Mouse (Mus musculus): ENCODE data around the gene Wfikkn1.

The Wfikkn1 gene

DNA sequence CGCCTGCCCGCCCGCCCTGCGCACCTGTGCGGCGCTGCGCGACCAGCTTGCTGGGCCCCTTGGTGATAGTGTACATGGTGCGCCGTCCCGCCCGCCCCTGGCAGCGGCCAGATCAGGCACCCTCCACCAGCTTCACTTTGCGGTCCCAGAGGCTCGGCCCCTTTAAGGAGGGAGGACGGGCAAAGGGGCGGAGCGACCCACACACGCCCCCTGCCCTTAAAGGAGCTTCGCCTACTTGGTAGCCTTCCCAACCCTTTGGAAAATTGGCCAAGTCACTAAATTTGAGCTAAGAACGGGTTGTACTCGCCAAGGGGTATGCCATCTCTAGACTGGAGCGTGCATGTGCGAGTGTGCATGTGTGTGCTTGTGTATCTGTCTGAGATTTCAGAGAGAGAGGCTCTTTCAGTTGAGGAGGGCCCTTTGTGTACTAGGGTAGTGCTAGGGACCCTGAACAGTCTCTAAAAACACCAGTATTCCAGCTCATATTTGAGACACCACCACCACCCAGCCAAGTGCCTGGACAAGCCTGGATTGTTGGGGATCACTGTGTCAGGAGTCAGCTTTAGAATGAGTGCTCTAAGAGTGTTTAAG lies 12.0 kb downstream of the Wfikkn1 start, which contains the start of gene Mcrip2:
Mcrip2 (minus strand) TSS at position 164 of the 591 bp plus-strand sequence.
- peak; percentile 98 for DNase-seq (ENCODE audit: low spot score)

DNA sequence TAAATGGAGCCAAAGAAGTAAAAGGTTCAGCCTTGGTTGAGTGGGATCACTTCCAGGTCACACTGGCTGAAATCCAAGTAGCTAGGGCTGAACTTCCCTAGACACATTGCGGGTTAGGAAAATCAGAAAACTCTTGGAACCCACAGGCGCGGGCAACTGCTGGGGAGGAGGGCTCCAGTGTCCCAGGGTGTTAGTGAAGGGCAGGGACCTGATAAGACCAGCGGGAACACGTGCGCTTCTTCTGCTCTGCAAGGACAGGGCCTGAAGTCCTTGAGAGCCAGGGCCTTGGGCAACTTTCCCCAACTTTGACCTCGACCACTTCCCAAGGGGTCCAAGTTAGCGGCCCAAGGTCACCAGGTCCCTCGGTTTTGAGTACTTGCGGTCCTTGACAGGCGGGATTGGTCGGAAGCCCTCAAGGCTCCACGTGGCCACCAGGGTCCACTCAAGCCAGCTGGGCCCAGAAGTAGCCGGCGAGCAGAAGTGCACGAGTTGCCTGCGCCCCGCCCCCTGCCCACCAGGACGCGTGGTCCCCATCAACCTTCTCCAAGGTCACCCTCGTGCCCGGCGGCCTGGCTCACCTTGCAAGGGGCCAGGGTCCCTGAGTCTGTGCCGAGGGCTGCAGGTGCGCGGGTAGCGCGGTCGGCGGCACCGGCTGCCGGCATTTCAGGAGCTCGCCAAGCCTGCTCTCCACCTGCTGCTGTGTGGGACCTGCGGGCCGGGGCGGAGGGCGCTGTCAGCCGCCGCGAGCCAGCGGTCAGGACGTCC lies 12.6 kb downstream of the Wfikkn1 start:
- peak; percentile 95 for DNase-seq (ENCODE audit: low spot score)

DNA sequence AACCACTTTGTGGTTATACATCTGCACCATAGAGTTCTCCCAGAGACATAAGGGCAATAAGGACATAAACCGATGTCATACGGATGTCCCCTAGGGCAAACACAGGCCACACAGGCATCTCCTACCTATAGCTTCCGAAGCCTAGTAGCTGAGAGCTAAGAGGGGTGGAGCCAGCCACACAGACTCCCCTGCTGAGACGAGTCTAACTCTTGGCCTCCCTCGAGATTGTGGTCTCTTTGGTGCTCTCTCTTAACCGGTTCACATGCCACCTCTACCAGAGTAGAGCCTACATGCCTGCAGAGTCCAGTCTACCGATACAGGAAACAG lies 13.2 kb downstream of the Wfikkn1 start:
- DNase-seq (ENCODE audit: low spot score) = no peak

DNA sequence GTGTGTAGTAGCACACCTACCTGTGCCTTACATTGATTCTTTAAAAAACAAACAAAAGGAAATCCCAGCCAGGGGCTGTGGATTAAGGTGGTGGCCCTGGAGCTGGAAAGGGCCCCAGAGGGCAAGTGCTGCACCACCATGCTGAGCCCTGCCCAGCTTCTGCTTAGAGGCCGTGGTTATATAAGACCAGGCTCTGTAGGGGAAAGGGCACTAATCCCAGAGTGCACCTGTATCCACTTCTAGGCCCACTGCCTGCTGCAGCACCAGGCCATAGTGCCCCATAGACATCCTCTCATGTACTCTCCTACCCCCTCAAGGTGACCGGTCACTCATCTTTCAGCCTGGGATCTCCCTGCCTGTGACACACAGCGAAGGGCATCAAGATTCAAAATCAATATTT lies 14.5 kb downstream of the Wfikkn1 start:
- DNase-seq (ENCODE audit: low spot score) = peak; percentile 48

DNA sequence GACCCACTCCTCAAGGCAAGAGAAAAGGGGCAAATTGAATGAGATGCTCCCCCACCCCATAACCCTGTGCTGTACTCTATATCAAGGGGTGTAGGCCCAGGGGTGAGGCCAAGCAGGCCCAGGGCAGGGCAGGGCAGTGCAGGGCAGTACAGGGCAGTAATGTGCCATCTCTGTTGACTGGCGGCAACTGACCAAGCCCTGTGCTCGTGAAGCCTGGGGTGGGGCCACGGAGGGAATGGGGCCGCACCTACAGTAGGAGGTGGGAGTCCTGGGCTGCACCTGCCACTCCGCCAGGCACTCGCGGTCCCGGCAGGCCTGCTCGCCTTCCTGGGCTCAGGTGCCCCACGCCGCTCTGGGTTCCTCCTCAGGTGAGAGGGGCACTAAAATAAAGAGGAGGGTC lies 15.4 kb downstream of the Wfikkn1 start:
- DNase-seq (ENCODE audit: low spot score) = no peak

DNA sequence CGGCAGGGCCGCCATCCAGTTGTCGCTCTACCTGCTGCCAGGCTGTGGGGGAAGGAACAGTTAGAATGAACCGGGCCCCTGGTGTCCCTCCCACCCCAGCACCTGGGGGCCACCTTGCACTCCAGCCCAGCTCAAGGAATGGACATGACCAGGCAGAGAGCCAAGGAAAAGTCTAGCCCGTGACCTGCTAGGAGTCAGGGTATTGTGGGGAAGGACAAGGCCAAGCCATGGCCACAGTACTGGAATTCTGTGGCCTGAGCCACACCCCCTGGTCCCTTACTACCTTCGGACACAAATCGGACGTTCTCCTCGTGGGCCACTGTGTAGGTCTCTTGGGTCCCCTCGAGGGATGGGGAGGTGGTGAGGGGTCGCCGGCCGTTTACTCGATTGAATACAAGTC lies 16.3 kb downstream of the Wfikkn1 start:
- DNase-seq (ENCODE audit: low spot score) = no peak

DNA sequence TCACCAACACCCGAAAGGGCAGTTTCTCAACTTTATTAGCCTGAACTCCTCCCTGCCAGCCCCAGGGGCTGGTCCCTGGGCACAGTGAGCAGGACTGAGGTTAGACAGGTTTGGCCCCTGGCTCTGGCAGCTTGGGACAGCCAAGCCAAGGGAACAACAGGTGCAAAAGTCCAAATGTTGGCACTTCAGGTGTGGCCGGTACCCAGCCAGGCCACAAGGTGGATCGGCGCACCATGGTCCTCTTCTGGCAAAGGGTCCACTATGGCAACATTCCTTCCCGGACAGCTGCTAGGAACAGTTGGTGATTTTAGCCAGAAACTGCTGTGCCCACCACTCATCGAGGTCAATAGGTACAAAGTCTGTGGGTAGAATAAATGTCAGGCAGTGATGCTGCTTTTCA lies 17.0 kb downstream of the Wfikkn1 start:
- DNase-seq (ENCODE audit: low spot score) = no peak

DNA sequence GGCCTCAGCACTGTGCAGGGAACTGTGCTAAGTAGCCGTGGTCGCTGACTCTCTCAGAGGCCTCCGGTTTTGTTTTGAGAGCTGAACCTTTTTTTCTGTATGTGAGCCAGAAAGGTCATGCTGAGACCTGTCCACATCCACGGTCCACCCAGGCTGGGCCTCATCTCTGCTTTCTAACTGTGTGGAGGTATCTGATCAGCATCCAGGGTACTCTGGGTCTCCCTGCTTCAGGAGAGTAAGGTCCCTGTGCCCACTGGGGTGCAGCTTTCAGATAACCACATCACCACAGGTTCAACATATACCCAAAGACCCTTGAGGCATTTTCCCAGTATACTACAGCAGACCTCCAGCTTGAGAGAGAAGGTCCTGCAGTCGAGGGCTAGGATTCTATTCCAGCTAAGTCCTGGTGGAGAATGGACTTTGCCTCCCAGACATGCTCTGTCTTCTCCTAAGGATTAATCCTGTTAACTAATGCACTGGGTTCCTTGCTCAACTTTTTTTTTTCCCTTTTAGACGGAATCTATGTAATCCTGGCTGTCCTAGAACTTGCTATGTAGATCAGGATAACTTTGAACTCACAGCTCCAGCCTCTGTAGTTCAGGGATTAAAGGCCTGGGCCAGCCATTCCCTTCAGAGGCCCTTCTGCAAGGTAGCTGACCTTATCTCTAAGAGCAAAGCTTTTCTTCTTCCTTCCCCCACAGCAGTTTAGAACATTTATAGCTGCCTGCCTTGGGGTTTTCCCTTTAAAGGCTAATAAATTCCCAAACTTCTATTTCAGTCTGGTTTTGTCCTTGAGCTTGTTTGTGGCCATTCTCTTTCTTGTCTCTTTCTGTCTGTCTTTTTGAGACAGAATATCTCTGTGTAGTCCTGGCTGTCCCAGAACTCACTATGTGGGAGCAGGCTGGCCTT lies 18.7 kb downstream of the Wfikkn1 start:
- no peak for DNase-seq (ENCODE audit: low spot score)

DNA sequence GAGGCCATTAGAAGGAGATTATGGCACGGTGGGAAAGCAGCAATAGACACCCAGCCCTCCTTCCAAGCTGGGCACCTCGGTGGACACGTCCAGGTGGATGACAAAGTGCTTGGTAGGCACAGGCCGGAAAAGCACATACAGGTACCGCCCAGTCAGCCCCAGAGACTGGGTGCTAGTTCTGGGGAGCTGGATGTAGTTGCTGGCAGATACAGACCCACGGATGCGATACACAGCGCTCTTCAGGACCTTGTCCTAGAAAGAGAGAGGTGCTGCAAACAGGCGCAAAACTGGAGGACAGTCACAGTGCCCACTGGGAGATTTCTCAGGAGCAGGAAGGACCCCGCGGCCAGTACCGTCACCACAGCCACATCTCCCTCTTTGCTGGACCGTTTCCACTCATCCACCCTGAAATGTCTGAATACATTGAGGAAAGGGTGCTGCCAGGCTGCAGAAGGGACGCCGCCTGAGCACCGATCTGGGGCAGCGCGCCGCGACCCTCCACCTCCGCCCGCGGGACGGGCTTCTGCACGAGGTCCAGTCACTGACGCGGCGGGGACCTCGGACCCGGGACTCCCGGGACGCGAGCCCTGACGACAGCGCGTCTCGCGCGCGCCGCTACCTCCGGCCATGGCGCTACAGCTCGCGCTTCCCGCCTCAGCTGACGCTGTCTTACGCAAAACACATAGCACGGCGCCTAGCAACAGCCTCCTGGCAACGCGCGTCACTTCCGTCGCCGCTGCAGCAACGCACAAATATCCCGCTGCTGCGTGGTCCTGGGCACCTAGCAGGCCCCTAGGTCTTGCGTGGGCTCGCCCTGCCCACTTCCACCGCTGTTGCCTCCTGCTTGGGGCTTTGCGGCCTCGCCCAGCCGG lies 19.6 kb downstream of the Wfikkn1 start, which contains the start of gene Wdr90:
Wdr90 (minus strand) TSS at position 670 of the 872 bp plus-strand sequence.
- peak; percentile 87 for DNase-seq (ENCODE audit: low spot score)

DNA sequence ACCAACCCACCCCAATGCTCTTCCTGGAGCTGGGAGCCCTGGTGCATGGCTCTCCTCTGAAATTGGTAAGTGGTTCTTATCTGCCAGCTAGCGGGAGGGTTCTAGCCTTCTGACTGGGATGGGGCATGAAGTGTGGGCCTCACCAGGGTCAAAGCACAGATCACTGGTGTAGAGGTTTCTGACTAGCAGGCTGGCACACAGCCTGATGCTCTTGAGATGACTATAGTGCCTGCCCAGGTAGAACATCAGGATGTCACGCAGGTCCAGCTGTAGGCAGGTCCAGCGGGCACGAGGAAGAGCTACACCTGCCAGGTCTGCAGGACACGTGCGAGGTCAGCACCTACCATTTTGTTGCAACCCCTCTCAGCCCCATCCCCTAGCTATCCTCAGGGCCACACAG lies 20.4 kb downstream of the Wfikkn1 start:
- DNase-seq (ENCODE audit: low spot score) = no peak

DNA sequence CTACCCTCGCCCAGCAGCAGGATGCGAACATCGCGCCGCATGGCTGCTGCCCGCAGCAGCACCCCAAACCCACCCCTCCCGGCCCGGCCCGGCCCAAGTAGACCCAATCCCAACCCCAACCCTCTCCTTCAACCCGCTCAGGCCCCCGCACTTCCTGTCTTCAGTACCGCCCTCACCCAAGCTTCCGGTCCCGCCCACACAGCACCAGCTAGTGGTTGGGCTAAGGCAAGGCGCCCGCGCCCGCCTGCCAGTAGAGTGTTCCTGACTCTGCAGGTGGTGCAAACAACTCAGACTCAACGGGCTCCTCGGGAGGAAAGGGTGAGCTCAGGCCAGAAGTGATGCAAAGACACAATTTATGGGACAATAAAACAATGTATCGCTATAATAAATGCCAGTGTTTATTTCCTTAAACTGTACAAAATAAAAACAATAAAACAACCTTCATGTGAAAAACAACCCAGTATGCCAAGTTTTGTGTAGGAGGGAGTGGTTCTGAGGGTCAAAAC lies 36.2 kb downstream of the Wfikkn1 start, which contains the start of gene Rhot2:
Rhot2 (minus strand) TSS at position 456 of the 506 bp plus-strand sequence.
- peak; percentile 98 for DNase-seq (ENCODE audit: low spot score)

DNA sequence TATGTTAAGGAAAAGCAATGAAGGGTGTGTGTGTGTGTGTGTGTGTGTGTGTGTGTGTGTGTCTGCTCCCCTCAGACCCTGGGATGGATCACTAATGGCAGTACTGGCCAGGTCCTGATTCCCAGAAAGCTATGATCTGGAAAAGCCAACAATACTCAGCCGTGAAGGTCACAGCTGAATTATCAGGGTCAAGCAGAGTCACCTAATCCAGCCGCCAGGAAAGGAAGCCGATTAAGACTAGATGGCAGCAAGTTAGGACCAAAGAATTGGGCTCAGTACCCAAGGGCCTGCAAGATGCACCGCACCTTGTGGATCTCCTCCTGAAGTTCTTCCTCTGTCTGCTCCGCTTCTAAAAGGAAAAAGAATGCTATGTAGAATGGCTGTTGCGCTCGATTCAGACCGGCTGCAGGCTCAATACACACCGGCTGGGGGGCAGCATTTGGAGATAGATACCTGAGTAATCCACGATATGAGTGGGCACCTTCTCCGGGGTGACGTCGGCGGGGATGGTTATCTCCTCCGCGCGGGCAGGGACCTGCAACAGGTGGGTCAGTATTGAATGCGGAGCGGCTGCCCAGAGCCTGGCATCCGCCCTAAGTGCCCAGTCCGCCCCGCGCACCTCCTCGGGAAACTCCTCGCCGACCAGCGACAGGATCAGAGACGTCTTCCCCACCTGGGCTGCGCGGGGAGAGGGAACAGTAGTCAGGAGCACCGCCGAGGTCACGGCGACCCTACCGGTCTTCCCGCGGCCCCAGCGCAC lies 36.8 kb downstream of the Wfikkn1 start:
- DNase-seq (ENCODE audit: low spot score) = no peak

DNA sequence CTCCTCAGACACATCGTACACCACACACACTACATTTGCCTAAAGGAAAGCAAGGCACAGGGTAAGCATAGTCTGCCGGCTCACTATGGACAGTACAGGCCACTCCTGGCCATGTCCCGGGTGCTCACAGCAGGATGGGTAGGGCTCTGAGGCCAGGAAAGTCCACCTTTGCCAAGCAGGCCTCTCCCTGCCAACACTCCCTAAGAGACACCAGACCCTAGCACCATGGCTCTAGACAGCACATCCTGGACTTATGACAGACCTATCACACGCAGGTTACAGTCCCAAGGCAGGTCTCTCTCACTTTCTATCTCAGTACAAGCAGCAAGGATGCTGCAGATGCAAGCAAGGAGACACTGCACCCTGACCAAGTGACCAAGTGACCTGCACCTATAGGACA lies 37.5 kb downstream of the Wfikkn1 start:
- DNase-seq (ENCODE audit: low spot score) = no peak

DNA sequence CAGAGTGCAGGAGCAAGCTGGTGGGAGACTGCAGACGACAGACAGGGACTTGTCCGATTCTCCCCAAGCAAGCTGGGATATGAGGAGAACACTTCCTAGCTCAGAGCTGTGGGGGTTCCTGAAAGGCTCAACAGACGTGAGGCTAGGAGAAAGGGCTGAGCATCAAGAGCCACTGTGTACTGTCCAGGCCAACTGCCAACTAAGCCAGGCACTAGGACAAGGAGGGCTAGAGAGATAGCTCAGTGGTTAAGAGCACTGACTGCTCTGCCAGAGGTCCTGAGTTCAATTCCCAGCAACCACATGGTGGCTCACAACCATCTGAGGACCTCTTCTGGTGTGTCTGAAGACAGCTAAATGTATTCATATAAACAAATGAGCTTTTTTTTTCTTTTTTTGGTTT lies 38.1 kb downstream of the Wfikkn1 start:
- peak; percentile 63 for DNase-seq (ENCODE audit: low spot score)

DNA sequence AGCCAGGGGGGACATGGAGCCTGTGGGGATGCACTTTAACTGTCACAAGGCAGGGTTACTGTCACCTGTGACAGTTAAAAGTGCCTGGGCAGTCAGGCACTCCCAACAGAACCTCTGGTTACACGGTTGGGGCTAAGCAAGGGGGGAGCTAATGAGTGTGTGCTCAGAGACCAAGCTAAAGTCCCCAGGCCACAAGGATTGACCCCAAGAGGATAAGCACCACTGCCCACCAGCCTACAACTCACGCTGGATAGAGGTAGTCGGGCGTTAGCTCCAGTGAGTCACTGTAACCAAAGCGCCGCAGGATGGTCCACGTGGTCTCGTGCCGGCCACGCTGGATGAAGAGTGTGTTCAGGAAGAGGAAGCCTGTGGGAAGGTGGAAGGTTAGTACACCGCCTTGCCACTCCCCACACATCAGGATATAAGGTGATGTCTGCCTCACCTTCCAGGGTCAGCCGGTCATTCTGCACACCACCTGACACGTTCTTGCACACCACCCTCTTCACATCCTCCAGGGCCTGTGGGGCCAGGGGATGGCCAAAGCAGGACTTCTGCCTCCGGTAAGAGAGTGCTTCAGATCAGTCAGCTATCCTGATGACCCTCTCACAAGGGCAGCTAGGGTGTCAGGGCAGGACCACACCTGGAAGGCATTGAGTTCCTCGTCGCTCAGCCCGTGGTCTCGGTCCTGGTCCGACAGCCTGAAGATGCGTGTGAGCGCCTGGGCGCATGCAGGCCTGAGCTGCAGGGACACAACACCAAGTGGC lies 39.4 kb downstream of the Wfikkn1 start, which contains the start of gene Gm20683:
Gm20683 (minus strand) TSS at position 647 of the 764 bp plus-strand sequence.
- no peak for DNase-seq (ENCODE audit: low spot score)

DNA sequence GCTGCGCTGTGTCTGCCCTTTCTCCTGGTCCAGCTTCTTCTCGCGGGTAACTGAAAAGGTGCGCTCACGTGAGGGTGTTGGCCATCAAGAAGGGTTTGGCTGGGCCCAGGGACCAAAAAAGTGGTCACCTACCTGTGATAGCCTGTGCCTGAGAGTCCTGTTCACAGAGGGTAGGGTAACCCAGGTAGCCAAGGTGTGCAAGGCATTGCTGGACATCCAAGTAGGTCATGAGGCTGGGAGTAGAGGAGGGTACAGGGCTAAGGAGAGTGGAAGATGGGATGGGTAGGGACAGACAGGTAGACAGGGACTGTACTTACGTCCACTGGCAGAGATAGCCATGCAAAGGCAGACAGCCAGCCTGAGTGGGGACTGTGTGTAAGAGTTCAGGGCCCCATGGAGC lies 40.1 kb downstream of the Wfikkn1 start:
- no peak for DNase-seq (ENCODE audit: low spot score)

DNA sequence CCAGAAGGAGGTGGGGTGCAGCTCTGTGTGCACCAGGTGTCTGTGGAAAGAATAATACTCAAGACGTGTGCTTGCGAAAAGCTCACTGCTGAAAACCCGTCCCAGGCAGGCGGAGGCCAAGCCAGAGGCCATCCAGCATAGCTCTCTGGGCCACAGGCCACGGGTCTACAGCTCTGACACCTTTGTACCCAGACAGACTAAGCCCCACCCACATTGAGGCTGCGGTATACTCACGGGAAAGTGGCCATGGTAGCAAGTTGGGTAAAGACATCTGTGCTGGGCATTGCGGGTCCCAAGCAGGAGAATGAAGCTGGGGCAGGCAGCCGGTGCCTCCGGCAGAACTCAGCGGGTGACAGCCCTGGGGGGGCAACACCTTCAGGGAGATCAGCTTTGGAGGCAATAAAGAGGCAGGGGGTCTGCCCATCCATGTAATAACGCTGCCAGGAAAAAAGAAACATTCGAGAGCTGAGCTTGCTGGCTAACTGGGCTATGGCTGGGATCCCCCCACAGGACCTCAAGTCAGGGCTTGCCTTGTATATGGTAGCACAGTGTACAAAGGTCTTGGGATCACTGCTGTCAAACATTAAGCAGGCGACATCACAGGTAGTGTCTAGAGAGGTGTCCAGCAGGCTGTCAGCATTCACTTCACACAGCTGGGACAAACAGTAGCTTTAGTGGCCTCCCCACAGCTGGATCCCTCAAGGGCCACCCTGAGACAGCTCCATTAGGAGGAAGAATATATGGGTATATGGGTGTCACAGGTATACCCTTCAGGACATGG lies 41.0 kb downstream of the Wfikkn1 start:
- DNase-seq (ENCODE audit: low spot score) = peak; percentile 76

DNA sequence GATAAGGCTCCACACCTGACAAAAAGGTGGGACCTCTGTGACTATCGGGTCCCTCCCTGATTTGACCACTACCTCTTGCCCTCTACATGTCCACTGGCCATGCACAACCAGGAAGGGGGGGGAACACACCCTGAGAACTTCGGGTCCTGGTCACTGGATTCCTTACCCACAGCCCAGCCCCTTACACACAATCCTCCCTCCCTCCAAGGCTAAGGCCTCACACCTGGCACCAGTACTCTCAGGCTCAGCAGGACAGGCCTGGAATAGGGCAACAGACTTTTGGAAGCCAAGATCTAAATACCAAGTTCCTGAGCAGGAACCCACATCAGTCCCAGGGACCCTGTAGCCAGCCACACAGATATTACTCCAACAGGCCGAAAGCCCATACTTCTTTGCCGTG lies 41.8 kb downstream of the Wfikkn1 start:
- no peak for DNase-seq (ENCODE audit: low spot score)

DNA sequence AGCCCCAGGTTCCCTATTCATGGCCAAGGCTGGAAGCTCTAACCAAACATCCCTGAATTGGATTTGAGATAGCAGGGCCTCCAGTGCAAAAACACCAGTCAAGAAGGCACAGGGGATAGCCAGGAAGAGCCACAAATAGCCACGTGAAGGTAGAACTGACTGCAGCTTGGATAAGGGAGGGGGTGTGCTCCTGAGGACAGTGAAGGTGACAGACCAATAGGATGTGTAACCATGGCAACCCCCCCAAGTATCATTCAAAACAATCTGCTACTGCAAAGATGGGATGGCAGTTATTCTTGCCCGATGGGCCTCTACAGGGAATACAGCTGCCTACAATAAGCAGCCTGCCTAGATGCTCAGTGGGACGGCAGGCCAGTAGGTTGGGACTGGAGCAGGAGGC lies 43.1 kb downstream of the Wfikkn1 start:
- no peak for DNase-seq (ENCODE audit: low spot score)

Data from adipocyte (in vitro differentiated cells).